Mouse (Mus musculus) hindbrain, embryonic 13.5 days (tissue): ENCODE data around the gene Pmm1. TPM values are rescaled to one million over a fixed set of nuclear protein-coding genes. Genes with fewer than 3 reads are reported as not detected.

ENCODE experiments used
- ATAC-seq: fragments of 200-750 bp; cut with Nextera tagmentation; 2 replicates; pipeline ENCODE4 v1.8.0; 2017; ENCODE audit warnings: moderate TSS enrichment; ENCODE audit not compliant: low FRiP score
- H3K27ac ChIP-seq: fragments of 300-500 bp; sonication (generic); 2 replicates; pipeline ENCODE4 v1.5.1; 2015; ENCODE audit warnings: inconsistent platforms, mild to moderate bottlenecking, moderate library complexity
- H3K27me3 ChIP-seq: fragments of 300-500 bp; sonication (generic); 2 replicates; pipeline ENCODE4 v1.6.1; 2015; ENCODE audit warnings: mild to moderate bottlenecking, inconsistent platforms
- H3K36me3 ChIP-seq: fragments of 300-500 bp; sonication (generic); 2 replicates; pipeline ENCODE4 v1.6.1; 2015; ENCODE audit warnings: mild to moderate bottlenecking, inconsistent platforms
- H3K4me1 ChIP-seq: fragments of 300-500 bp; sonication (generic); replicated peaks from 2 replicates; pipeline ENCODE4 v1.6.1; 2015; ENCODE audit warnings: inconsistent platforms
- H3K4me2 ChIP-seq: fragments of 300-500 bp; sonication (generic); 2 replicates; pipeline ENCODE4 v1.6.1; 2015; ENCODE audit warnings: inconsistent platforms, mild to moderate bottlenecking, moderate library complexity
- H3K4me3 ChIP-seq: fragments of 300-500 bp; sonication (generic); 2 replicates; pipeline ENCODE4 v1.5.1; 2015; ENCODE audit warnings: mild to moderate bottlenecking, inconsistent platforms
- H3K9ac ChIP-seq: fragments of 300-500 bp; sonication (generic); 2 replicates; pipeline ENCODE4 v1.6.1; 2015; ENCODE audit warnings: mild to moderate bottlenecking, inconsistent platforms
- H3K9me3 ChIP-seq: fragments of 300-500 bp; sonication (generic); 2 replicates; pipeline ENCODE4 v1.6.1; 2016; ENCODE audit warnings: inconsistent platforms
- WGBS: fragments of 180-500 bp; shearing (Covaris S2); methylation state at CpG from one replicate; pipeline ENCODE4 v1.1.7; 2015; 5-methylcytosine and 5-hydroxymethylcytosine counted together
- polyA plus RNA-seq: library from polyadenylated mRNA; unstranded; fragments of >200 nt; fragmentation: Nextera tagmentation; extraction: Ambion mirVana; gene quantifications from 2 replicates; pipeline ENCODE4 v1.2.1, GENCODE M21; 2015

The Pmm1 gene
- polyA plus RNA-seq, 1 experiment from 2014 or later = 65.3 TPM

DNA sequence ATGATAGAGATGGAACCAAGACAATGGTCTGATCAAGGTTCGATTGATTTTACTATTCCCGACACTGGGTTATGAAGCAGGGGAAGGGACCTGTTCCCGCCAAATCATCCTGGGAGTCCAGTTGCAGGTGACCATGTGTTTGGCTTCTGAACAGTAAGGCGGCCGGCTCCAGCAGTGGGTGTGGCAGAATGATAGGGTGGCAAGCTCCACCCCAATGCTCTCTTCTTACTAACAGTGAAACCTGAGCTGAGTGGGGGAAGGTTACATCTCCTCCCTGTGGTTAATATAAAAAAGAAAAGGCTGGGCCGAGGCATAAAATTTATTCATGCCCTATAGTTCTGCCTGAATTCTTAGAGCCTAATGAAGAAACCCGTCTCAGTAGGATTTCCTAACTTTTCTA is 8.4 kb upstream of the Pmm1 start:
- Histone ChIP-seq H3K27me3 (no peaks in the 10 kb centered on the region), H3K4me2 (no peak overlapping the region), H3K4me1 (no peaks in the 10 kb centered on the region), H3K9ac (no peak overlapping the region), H3K4me3 (no peak overlapping the region), H3K36me3 (no peaks in the 10 kb centered on the region), H3K27ac (no peak overlapping the region), H3K9me3 (peaks cover 9% of the 10 kb centered on the region)
- ATAC-seq = no peak
- WGBS = 80% methylated on average over 7 of the region's 7 CpGs

DNA sequence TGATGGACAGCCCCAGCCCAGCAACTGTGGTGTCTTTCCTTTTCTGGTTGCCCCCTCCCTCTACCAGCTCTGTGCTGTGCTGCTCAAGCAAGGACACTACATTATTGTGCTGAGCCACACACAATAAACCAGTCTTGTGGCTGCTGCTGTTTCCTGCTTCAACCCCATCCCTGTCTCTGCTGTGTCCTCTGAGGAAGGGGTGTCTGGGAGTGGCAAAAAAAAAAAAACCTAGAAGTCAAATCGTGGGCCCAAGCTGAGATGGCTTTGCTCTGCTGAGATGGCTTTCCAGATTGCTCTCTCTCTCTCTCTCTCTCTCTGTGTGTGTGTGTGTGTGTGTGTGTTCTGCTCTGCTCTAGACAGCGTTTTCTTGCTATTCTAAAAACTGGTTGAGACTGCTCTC is 7.7 kb upstream of the Pmm1 start:
- ATAC-seq = no peak
- Histone ChIP-seq H3K4me3 (no peak overlapping the region), H3K9me3 (peaks cover 9% of the 10 kb centered on the region), H3K36me3 (no peaks in the 10 kb centered on the region), H3K4me2 (no peak overlapping the region), H3K27me3 (no peaks in the 10 kb centered on the region), H3K27ac (no peak overlapping the region), H3K9ac (no peak overlapping the region), H3K4me1 (no peaks in the 10 kb centered on the region)
- 72% methylated on average over 2 of the region's 2 CpGs for WGBS

DNA sequence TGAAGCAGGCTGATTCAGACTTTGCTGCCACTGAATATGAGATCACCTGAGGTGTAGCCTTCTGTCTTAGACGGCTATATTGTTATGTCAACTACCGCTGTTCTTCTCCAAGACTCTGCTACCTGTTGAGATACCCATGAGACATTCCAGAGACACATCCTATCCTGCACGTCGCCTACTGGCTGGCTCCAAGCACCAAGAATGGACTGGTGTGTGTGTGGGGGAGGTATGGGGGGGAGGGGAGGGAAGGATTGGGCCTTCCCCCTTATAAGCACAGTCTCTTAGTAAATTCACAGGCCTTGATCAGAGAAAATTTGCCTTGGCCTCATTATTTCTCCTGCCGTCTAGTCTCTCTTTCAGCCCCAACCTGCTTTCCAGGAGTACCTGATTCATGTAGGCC is 7.1 kb upstream of the Pmm1 start:
- no peak overlapping the region for H3K27ac ChIP-seq
- H3K4me3 ChIP-seq = no peak overlapping the region
- ATAC-seq = no peak
- 92% methylated on average over 5 of the region's 5 CpGs for WGBS
- no peaks in the 10 kb centered on the region for H3K4me1 ChIP-seq
- H3K36me3 ChIP-seq = no peaks in the 10 kb centered on the region
- H3K9me3 ChIP-seq = peaks cover 9% of the 10 kb centered on the region
- no peak overlapping the region for H3K9ac ChIP-seq
- no peaks in the 10 kb centered on the region for H3K27me3 ChIP-seq
- H3K4me2 ChIP-seq = no peak overlapping the region

DNA sequence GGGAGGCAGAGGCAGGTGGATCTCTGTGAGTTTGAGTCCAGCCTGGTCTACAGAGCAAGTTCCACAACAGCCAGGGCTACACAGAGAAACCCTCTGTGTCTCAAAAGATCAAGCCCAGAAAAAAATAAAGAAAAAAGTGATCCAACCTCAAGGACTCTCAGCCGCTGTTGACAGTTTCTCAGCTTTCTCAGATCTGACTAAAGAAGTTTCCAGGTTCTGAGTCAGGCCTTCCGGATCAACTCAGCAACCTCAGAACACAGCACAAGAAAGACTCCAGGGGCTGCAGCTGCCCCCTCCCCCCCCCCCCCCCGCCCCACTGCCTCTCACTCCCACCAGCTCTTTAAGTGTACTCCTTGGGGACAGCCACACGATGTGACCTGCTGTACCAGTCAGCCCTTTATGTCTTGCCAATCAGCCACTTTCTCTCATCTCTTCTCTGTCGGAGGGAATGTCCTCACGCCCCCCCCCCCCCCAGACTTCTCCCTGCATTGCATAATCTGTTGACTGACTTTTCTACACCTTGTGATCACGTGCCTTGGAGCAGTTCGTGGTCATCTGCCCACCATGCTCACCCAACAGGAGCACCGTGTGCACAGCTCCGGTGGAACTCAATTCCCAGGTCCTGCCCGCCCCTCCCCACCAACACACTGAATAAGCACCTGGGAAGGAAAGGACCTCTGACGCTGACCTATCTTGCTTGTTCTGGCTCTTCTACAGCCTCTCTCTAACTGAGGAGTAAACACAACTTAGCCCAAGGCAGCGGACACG is 5.5 kb upstream of the Pmm1 start:
- no peak overlapping the region for H3K4me3 ChIP-seq
- H3K9me3 ChIP-seq = peaks cover 3% of the 10 kb centered on the region
- no peak overlapping the region for H3K27ac ChIP-seq
- WGBS = 87% methylated on average over 13 of the region's 14 CpGs
- ATAC-seq = no peak
- no peaks in the 10 kb centered on the region for H3K27me3 ChIP-seq
- no peaks in the 10 kb centered on the region for H3K36me3 ChIP-seq
- H3K4me2 ChIP-seq = no peak overlapping the region
- no peak overlapping the region for H3K9ac ChIP-seq
- H3K4me1 ChIP-seq = no peaks in the 10 kb centered on the region

DNA sequence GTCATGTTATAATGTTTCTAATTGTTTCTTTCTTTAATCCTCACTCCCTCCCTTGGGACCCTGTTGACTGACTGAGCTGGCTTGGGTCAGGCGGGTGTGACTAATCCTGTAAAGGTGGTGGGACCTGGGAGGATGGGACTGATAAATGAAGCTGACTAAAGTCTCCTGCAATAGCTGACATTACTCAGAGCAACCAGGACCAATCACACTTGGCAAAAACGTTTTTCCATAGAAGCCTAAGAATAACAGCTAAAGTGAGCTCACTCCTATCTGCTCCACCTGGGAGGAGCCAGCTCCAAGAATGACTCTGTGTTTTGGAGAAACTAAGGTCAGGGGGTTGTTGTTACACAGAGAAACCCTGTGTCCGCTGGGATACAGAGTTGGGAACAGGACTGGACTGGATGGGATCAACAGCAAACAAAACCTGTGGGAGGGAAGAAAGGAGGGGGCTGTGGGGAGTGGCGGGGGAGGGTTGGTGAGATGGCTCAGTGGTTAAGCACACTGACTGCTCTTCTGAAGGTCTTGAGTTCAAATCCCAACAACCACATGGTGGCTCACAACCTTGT is 4.3 kb upstream of the Pmm1 start:
- Histone ChIP-seq H3K4me1 (no peaks in the 10 kb centered on the region), H3K4me2 (no peak overlapping the region), H3K9me3 (peaks cover 3% of the 10 kb centered on the region; the same call in 1 of the 2 replicates), H3K36me3 (no peaks in the 10 kb centered on the region), H3K27me3 (no peaks in the 10 kb centered on the region), H3K4me3 (no peak overlapping the region), H3K27ac (no peak overlapping the region), H3K9ac (no peak overlapping the region)
- WGBS = 67% methylated on average over 4 of the region's 4 CpGs
- no peak for ATAC-seq

DNA sequence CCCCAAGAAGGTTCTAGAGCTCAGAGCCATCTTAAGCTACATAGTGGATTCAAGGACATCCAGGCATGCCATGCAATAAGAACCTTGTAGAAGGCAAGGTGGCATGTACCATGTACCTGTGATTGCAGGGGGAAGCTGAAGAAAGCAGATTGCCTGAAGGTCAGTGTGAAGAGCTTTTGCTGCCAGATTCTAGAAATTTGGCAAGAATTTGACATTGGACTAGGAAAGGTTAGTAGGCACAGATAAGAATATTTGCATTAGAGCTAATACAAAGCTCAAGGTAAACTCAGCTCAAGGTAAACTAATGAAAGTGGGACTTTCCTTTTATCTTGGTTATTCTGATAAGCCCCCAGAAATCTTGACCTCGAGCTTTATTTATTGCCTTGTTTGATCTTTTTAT is 3.5 kb upstream of the Pmm1 start:
- H3K4me3 ChIP-seq = no peak overlapping the region
- peaks cover 5% of the 10 kb centered on the region for H3K4me1 ChIP-seq
- 68% methylated on average over 1 of the region's 1 CpGs for WGBS
- H3K27me3 ChIP-seq = no peaks in the 10 kb centered on the region
- no peaks in the 10 kb centered on the region for H3K9me3 ChIP-seq
- no peaks in the 10 kb centered on the region for H3K36me3 ChIP-seq
- no peak overlapping the region for H3K4me2 ChIP-seq
- no peak for ATAC-seq
- H3K27ac ChIP-seq = no peak overlapping the region
- H3K9ac ChIP-seq = no peak overlapping the region

DNA sequence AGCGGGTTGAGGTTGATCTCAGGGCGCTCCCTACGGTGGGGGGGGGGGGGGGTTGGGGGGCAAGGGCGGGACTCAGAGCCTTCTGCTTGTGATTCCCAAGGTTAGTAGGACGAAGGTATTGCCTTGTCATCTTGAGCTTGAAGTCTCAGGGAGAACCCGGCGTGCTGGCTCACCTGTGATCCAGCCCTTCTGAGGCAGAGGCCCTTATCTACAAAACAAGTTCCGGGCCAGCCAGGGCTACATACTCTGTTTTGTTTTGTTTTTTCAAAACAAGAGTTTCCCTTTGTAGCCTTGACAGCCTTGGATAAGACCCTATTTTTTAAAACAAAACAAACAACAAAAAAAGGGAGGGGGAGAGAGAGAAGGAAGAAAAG is 335 bp upstream of the Pmm1 start:
- H3K36me3 ChIP-seq = peaks cover 8% of the 10 kb centered on the region; the same call in 1 of the 2 replicates
- H3K4me1 ChIP-seq = peaks cover 13% of the 10 kb centered on the region
- H3K9ac ChIP-seq = 0 out of 2 replicates have a peak overlapping the region, but pooled peaks have one; percentile 29
- WGBS = 2% methylated on average over 6 of the region's 8 CpGs
- peak overlapping the region; percentile 60 for H3K4me3 ChIP-seq
- no peak for ATAC-seq
- H3K27ac ChIP-seq = peak overlapping the region; percentile 23; the same call in 1 of the 2 replicates
- no peaks in the 10 kb centered on the region for H3K9me3 ChIP-seq
- H3K4me2 ChIP-seq = peak overlapping the region; percentile 86
- H3K27me3 ChIP-seq = no peaks in the 10 kb centered on the region

DNA sequence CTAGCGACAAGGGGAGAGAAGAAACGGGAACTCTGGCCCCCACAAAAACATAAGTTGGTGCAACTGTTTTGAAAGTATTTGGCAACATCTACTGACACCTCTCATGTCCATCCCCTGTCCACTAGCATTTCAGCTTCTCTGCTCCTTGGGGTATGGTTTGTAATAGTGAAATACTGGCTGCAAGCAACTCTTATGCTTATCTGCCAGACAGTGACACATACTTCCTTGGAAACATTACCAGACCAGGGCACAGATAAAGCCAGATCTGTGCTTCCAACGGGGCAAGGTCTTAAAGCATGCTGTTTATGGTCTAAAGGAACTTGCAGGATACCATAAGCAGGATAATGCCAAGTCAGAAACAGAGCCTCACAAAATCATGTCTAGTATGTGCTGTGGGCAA is 1.8 kb downstream of the Pmm1 start:
- H3K36me3 ChIP-seq = peaks cover 26% of the 10 kb centered on the region
- H3K9me3 ChIP-seq = no peaks in the 10 kb centered on the region
- no peak overlapping the region for H3K4me2 ChIP-seq
- H3K4me3 ChIP-seq = no peak overlapping the region
- no peak overlapping the region for H3K9ac ChIP-seq
- 94% methylated on average over 3 of the region's 3 CpGs for WGBS
- H3K4me1 ChIP-seq = peaks cover 13% of the 10 kb centered on the region
- no peak overlapping the region for H3K27ac ChIP-seq
- no peaks in the 10 kb centered on the region for H3K27me3 ChIP-seq
- no peak for ATAC-seq

DNA sequence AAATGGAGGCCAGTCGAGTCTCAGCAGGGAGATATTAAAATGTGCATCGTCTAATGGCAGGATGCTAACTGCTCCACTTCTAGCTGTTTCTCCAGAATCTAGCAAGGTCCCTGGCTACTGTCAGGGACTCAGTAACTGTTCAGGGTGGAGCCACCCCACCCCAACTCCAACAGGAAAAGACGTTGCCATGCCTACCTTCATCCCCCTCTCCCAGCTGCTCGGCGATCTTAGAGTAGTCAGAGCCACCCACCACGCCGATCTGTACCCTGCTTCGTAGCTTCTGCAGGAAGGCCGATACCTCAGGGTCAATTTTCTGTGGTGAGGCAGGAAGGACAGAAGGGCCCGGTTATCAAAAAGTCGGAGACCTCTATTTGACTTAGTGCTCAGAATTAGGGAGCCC is 3.1 kb downstream of the Pmm1 start:
- Histone ChIP-seq H3K27ac (no peak overlapping the region), H3K27me3 (no peaks in the 10 kb centered on the region), H3K9me3 (no peaks in the 10 kb centered on the region), H3K9ac (no peak overlapping the region), H3K4me2 (no peak overlapping the region), H3K36me3 (peaks cover 34% of the 10 kb centered on the region), H3K4me3 (no peak overlapping the region), H3K4me1 (peaks cover 13% of the 10 kb centered on the region)
- WGBS = 91% methylated on average over 11 of the region's 11 CpGs
- no peak for ATAC-seq

DNA sequence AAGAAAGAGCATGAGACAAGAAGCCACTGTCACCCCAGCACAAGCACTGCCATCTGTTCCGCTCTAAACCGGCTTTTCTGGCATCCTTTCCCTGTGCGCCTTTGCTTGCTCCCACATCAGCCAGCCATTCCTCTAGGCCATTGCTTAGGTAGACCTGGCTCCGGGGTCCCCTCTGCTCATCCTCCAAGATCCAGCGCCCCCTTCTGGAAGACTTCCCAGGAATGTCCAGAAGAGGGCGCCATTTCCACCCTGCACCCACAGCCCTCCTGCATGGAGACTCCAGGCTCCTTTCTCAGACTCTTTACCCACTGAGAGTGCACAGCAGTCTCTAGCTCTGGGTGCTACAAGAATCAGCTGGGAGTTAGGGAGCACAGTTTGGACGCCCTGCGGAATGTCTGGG is 4.3 kb downstream of the Pmm1 start:
- H3K27ac ChIP-seq = no peak overlapping the region
- no peaks in the 10 kb centered on the region for H3K9me3 ChIP-seq
- no peak overlapping the region for H3K9ac ChIP-seq
- no peak for ATAC-seq
- peaks cover 13% of the 10 kb centered on the region for H3K4me1 ChIP-seq
- no peak overlapping the region for H3K4me2 ChIP-seq
- peaks cover 45% of the 10 kb centered on the region for H3K36me3 ChIP-seq
- no peaks in the 10 kb centered on the region for H3K27me3 ChIP-seq
- WGBS = 59% methylated on average over 8 of the region's 8 CpGs
- no peak overlapping the region for H3K4me3 ChIP-seq

DNA sequence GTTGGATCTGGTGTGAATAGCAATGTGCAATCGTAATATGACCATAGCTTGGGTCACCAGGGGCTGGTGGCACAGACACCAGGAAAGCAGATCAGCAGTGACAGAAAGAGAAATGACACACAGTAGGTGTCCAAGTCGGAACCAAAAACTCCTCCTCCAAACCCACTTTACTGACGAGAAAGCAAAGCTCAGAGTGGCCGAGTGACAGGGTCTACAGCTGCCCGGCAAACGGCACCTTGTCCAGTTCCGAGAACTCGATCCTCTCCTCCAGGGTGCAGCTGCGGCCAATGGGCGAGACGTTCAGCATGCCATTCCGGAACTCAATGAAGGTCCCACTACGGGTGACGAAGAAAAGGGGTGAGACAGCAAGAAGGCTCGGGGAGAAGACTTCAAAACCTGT is 5.3 kb downstream of the Pmm1 start:
- Histone ChIP-seq H3K9me3 (no peaks in the 10 kb centered on the region), H3K27me3 (no peaks in the 10 kb centered on the region), H3K36me3 (peaks cover 55% of the 10 kb centered on the region), H3K27ac (no peak overlapping the region), H3K4me2 (no peak overlapping the region), H3K4me3 (no peak overlapping the region), H3K4me1 (peaks cover 13% of the 10 kb centered on the region), H3K9ac (no peak overlapping the region)
- ATAC-seq = no peak
- 93% methylated on average over 15 of the region's 15 CpGs for WGBS

DNA sequence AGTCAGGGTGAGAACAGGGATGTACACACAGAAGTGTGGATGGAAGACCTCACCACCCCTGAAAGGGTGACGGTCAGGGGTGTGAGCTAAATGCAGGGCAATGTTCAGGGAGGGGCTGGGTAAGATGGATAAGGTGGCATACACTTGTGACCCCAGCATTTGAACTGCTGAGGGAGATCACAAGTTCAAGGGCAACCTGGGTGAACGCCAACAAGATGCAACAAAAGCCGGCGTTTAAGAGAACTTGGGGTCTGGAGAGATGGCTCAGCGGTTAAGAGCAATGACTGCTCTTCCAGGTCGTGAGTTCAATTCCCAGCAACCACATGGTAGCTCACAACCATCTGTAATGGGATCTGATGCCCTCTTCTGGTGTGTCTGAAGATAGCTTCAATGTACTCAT is 6.0 kb downstream of the Pmm1 start:
- Histone ChIP-seq H3K9me3 (no peaks in the 10 kb centered on the region), H3K27me3 (no peaks in the 10 kb centered on the region), H3K4me3 (no peak overlapping the region), H3K4me2 (no peak overlapping the region), H3K9ac (no peak overlapping the region), H3K4me1 (peaks cover 12% of the 10 kb centered on the region), H3K36me3 (peaks cover 62% of the 10 kb centered on the region), H3K27ac (no peak overlapping the region)
- WGBS = 93% methylated on average over 6 of the region's 6 CpGs
- no peak for ATAC-seq

DNA sequence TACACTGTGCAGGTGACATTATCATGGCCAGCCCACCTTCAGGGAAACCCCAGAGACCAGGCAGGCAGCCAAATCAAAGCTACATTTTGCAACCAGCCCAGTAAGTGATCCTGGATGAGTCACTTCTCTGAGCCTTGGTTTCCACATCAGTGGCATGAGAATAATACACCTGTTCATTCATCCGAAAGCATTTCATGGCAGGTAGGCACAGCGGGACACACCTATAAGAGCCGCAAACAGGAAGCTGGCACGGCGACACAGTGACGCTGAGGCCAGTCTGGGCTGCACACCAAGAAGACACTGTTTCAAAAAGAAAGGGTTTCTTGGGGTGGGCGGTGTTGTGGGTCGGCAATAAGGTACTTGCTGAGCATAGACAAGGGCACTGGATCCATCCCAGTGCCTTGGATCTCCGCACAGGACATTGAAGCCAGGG is 6.6 kb downstream of the Pmm1 start:
- H3K27ac ChIP-seq = no peak overlapping the region
- H3K4me2 ChIP-seq = no peak overlapping the region
- H3K4me3 ChIP-seq = no peak overlapping the region
- H3K27me3 ChIP-seq = no peaks in the 10 kb centered on the region
- no peak overlapping the region for H3K9ac ChIP-seq
- no peak for ATAC-seq
- WGBS = 97% methylated on average over 9 of the region's 9 CpGs
- no peaks in the 10 kb centered on the region for H3K9me3 ChIP-seq
- H3K4me1 ChIP-seq = peaks cover 8% of the 10 kb centered on the region; the same call in 1 of the 2 replicates
- peaks cover 68% of the 10 kb centered on the region for H3K36me3 ChIP-seq
